Mouse (Mus musculus): ENCODE measurements around the gene Eral1.

The Eral1 gene

GRCm38 (mm10) chr11:78079961-78080921 lies at the start of gene Eral1:
Gene Eral1 (minus strand): TSS chr11:78080383.
- in situ Hi-C loops (cut with MboI; ENCODE audit: unreplicated experiment in 2 of 2), result no loop called here

GRCm38 (mm10) chr11:78129458-78129857 lies 49.3 kb upstream of the Eral1 start:
- in situ Hi-C loops (cut with MboI; ENCODE audit: unreplicated experiment in 2 of 2), result no loop called here

- in situ Hi-C loops (cut with MboI; ENCODE audit: unreplicated experiment in 2 of 2), result no loop called here
Observed at GRCm38 (mm10) chr11:78126739-78127138, 46.6 kb upstream of the Eral1 start.

- in situ Hi-C loops (cut with MboI; ENCODE audit: unreplicated experiment in 2 of 2), result no loop called here
Observed at GRCm38 (mm10) chr11:78125691-78126090, 45.5 kb upstream of the Eral1 start.

GRCm38 (mm10) chr11:78123782-78124181 lies 43.6 kb upstream of the Eral1 start:
- in situ Hi-C loops (cut with MboI; ENCODE audit: unreplicated experiment in 2 of 2), result no loop called here

- in situ Hi-C loops (cut with MboI; ENCODE audit: unreplicated experiment in 2 of 2), result no loop called here
Observed at GRCm38 (mm10) chr11:78122815-78123214, 42.6 kb upstream of the Eral1 start.

GRCm38 (mm10) chr11:78121176-78121575 lies 41.0 kb upstream of the Eral1 start:
- in situ Hi-C loops (cut with MboI; ENCODE audit: unreplicated experiment in 2 of 2), result no loop called here

- in situ Hi-C loops (cut with MboI; ENCODE audit: unreplicated experiment in 2 of 2), result no loop called here
Observed at GRCm38 (mm10) chr11:78119898-78120297, 39.7 kb upstream of the Eral1 start.

GRCm38 (mm10) chr11:78118467-78118866 lies 38.3 kb upstream of the Eral1 start:
- in situ Hi-C loops (cut with MboI; ENCODE audit: unreplicated experiment in 2 of 2), result no loop called here

- in situ Hi-C loops (cut with MboI; ENCODE audit: unreplicated experiment in 2 of 2), result no loop called here
Observed at GRCm38 (mm10) chr11:78116146-78116410, 35.9 kb upstream of the Eral1 start.

GRCm38 (mm10) chr11:78115367-78116145 lies 35.4 kb upstream of the Eral1 start:
- in situ Hi-C loops (cut with MboI; ENCODE audit: unreplicated experiment in 2 of 2), result no loop called here

GRCm38 (mm10) chr11:78114676-78115366 lies 34.6 kb upstream of the Eral1 start:
- in situ Hi-C loops (cut with MboI; ENCODE audit: unreplicated experiment in 2 of 2), result no loop called here

- in situ Hi-C loops (cut with MboI; ENCODE audit: unreplicated experiment in 2 of 2), result no loop called here
Observed at GRCm38 (mm10) chr11:78113616-78114015, 33.4 kb upstream of the Eral1 start.

- in situ Hi-C loops (cut with MboI; ENCODE audit: unreplicated experiment in 2 of 2), result no loop called here
Observed at GRCm38 (mm10) chr11:78104501-78104900, 24.3 kb upstream of the Eral1 start.

GRCm38 (mm10) chr11:78102958-78103747 lies 23.0 kb upstream of the Eral1 start:
- in situ Hi-C loops (cut with MboI; ENCODE audit: unreplicated experiment in 2 of 2), result no loop called here

GRCm38 (mm10) chr11:78102142-78102541 lies 22.0 kb upstream of the Eral1 start:
- in situ Hi-C loops (cut with MboI; ENCODE audit: unreplicated experiment in 2 of 2), result no loop called here

GRCm38 (mm10) chr11:78100746-78101145 lies 20.6 kb upstream of the Eral1 start:
- in situ Hi-C loops (cut with MboI; ENCODE audit: unreplicated experiment in 2 of 2), result no loop called here

GRCm38 (mm10) chr11:78097077-78097476 lies 16.9 kb upstream of the Eral1 start:
- in situ Hi-C loops (cut with MboI; ENCODE audit: unreplicated experiment in 2 of 2), result no loop called here

- in situ Hi-C loops (cut with MboI; ENCODE audit: unreplicated experiment in 2 of 2), result no loop called here
Observed at GRCm38 (mm10) chr11:78095144-78095516, 14.9 kb upstream of the Eral1 start.

GRCm38 (mm10) chr11:78094504-78095143 lies 14.4 kb upstream of the Eral1 start, which contains the start of gene Fam222b:
Gene Fam222b (plus strand): TSS chr11:78094660.
- in situ Hi-C loops (cut with MboI; ENCODE audit: unreplicated experiment in 2 of 2), result no loop called here
